Mouse (Mus musculus): ENCODE data around the gene Nanos2. TPM values are rescaled to one million over a fixed set of nuclear protein-coding genes. Genes with fewer than 3 reads are reported as not detected.
A peak's percentile ranks its signal among the peaks of the same experiment; 100 is the strongest.

Nanos2 gene
- polyA plus RNA-seq, 1 experiment from 2014 or later = 0.18 TPM

GRCm38 (mm10) chr7:18958384-18958766 lies 28.8 kb upstream of the Nanos2 start:
- peak overlapping the region; percentile 75 for H3K4me2 ChIP-seq (ENCODE audit: low read length)
- H3K9me3 ChIP-seq (replicated peaks; ENCODE audit: control insufficient read depth, low read length) = no peaks in the 10 kb centered on the region
- ATAC-seq (peak; percentile 6; the same call in 1 of the 2 replicates), DNase-seq (ENCODE audit: low spot score) (peak; percentile 19)
- no peaks in the 10 kb centered on the region for H3K27me3 ChIP-seq (replicated peaks; ENCODE audit: control insufficient read depth, insufficient read depth, low read length)
- H3K27ac ChIP-seq (ENCODE audit: low read depth, low read length) = no peak overlapping the region
- WGBS = 7% methylated on average over 19 of the region's 21 CpGs
- H3K4me1 ChIP-seq (ENCODE audit: control insufficient read depth, insufficient read depth, low read length) = peaks cover 27% of the 10 kb centered on the region
- H3K4me3 ChIP-seq (ENCODE audit: low read depth, low read length) = peak overlapping the region; percentile 36
- peak overlapping the region; percentile 70 for H3K9ac ChIP-seq (ENCODE audit: low read length)
- peaks cover 41% of the 10 kb centered on the region for H3K36me3 ChIP-seq (ENCODE audit: control insufficient read depth, insufficient read depth, low read length)

GRCm38 (mm10) chr7:18959446-18959845 lies 27.8 kb upstream of the Nanos2 start:
- Histone ChIP-seq H3K36me3 (ENCODE audit: control insufficient read depth, insufficient read depth, low read length) (peaks cover 33% of the 10 kb centered on the region), H3K9me3 (replicated peaks; ENCODE audit: control insufficient read depth, low read length) (no peaks in the 10 kb centered on the region), H3K27me3 (replicated peaks; ENCODE audit: control insufficient read depth, insufficient read depth, low read length) (no peaks in the 10 kb centered on the region), H3K27ac (ENCODE audit: low read depth, low read length) (no peak overlapping the region), H3K9ac (ENCODE audit: low read length) (no peak overlapping the region), H3K4me1 (ENCODE audit: control insufficient read depth, insufficient read depth, low read length) (peaks cover 29% of the 10 kb centered on the region), H3K4me3 (ENCODE audit: low read depth, low read length) (no peak overlapping the region), H3K4me2 (ENCODE audit: low read length) (no peak overlapping the region)
- ATAC-seq = no peak
- DNase-seq (ENCODE audit: low spot score) = no peak
- 65% methylated on average over 8 of the region's 8 CpGs for WGBS

GRCm38 (mm10) chr7:18962171-18962792 lies 24.9 kb upstream of the Nanos2 start:
- H3K4me1 ChIP-seq (ENCODE audit: control insufficient read depth, insufficient read depth, low read length) = peaks cover 26% of the 10 kb centered on the region
- DNase-seq (ENCODE audit: low spot score) (peak; percentile 62), ATAC-seq (no peak)
- no peak overlapping the region for H3K27ac ChIP-seq (ENCODE audit: low read depth, low read length)
- peak overlapping the region; percentile 53 for H3K4me2 ChIP-seq (ENCODE audit: low read length)
- 2% methylated on average over 17 of the region's 17 CpGs for WGBS
- peak overlapping the region; percentile 38 for H3K9ac ChIP-seq (ENCODE audit: low read length)
- peak overlapping the region; percentile 26 for H3K4me3 ChIP-seq (ENCODE audit: low read depth, low read length)
- H3K36me3 ChIP-seq (ENCODE audit: control insufficient read depth, insufficient read depth, low read length) = peaks cover 20% of the 10 kb centered on the region; the same call in 1 of the 2 replicates
- no peaks in the 10 kb centered on the region for H3K9me3 ChIP-seq (replicated peaks; ENCODE audit: control insufficient read depth, low read length)
- H3K27me3 ChIP-seq (replicated peaks; ENCODE audit: control insufficient read depth, insufficient read depth, low read length) = no peaks in the 10 kb centered on the region

GRCm38 (mm10) chr7:18962795-18963194 lies 24.4 kb upstream of the Nanos2 start:
- Histone ChIP-seq H3K4me2 (ENCODE audit: low read length) (peak overlapping the region; percentile 53), H3K27ac (ENCODE audit: low read depth, low read length) (no peak overlapping the region), H3K27me3 (replicated peaks; ENCODE audit: control insufficient read depth, insufficient read depth, low read length) (no peaks in the 10 kb centered on the region), H3K9me3 (replicated peaks; ENCODE audit: control insufficient read depth, low read length) (no peaks in the 10 kb centered on the region), H3K4me3 (ENCODE audit: low read depth, low read length) (peak overlapping the region; percentile 26), H3K9ac (ENCODE audit: low read length) (peak overlapping the region; percentile 38), H3K4me1 (ENCODE audit: control insufficient read depth, insufficient read depth, low read length) (peaks cover 21% of the 10 kb centered on the region), H3K36me3 (ENCODE audit: control insufficient read depth, insufficient read depth, low read length) (peaks cover 15% of the 10 kb centered on the region; the same call in 1 of the 2 replicates)
- ATAC-seq (no peak), DNase-seq (ENCODE audit: low spot score) (no peak)
- WGBS = 3% methylated on average over 20 of the region's 20 CpGs

GRCm38 (mm10) chr7:18963294-18963843 lies 23.8 kb upstream of the Nanos2 start:
- H3K9ac ChIP-seq (ENCODE audit: low read length) = peak overlapping the region; percentile 38; the same call in 1 of the 2 replicates
- DNase-seq (ENCODE audit: low spot score) (no peak), ATAC-seq (no peak)
- H3K27ac ChIP-seq (ENCODE audit: low read depth, low read length) = no peak overlapping the region
- H3K27me3 ChIP-seq (replicated peaks; ENCODE audit: control insufficient read depth, insufficient read depth, low read length) = no peaks in the 10 kb centered on the region
- peak overlapping the region; percentile 53; the same call in 1 of the 2 replicates for H3K4me2 ChIP-seq (ENCODE audit: low read length)
- peaks cover 20% of the 10 kb centered on the region for H3K4me1 ChIP-seq (ENCODE audit: control insufficient read depth, insufficient read depth, low read length)
- no peaks in the 10 kb centered on the region for H3K9me3 ChIP-seq (replicated peaks; ENCODE audit: control insufficient read depth, low read length)
- 3% methylated on average over 19 of the region's 19 CpGs for WGBS
- H3K36me3 ChIP-seq (ENCODE audit: control insufficient read depth, insufficient read depth, low read length) = 0 out of 2 replicates have a peak, but pooled peaks cover 9% of the 10 kb centered on the region
- no peak overlapping the region for H3K4me3 ChIP-seq (ENCODE audit: low read depth, low read length)

GRCm38 (mm10) chr7:18965312-18965711 lies 21.9 kb upstream of the Nanos2 start:
- Histone ChIP-seq H3K9ac (ENCODE audit: low read length) (no peak overlapping the region), H3K4me3 (ENCODE audit: low read depth, low read length) (no peak overlapping the region), H3K27ac (ENCODE audit: low read depth, low read length) (no peak overlapping the region), H3K36me3 (ENCODE audit: control insufficient read depth, insufficient read depth, low read length) (no peaks in the 10 kb centered on the region), H3K27me3 (replicated peaks; ENCODE audit: control insufficient read depth, insufficient read depth, low read length) (no peaks in the 10 kb centered on the region), H3K4me2 (ENCODE audit: low read length) (no peak overlapping the region), H3K4me1 (ENCODE audit: control insufficient read depth, insufficient read depth, low read length) (peaks cover 20% of the 10 kb centered on the region), H3K9me3 (replicated peaks; ENCODE audit: control insufficient read depth, low read length) (no peaks in the 10 kb centered on the region)
- ATAC-seq (no peak), DNase-seq (ENCODE audit: low spot score) (no peak)
- 77% methylated on average over 5 of the region's 5 CpGs for WGBS

- no peaks in the 10 kb centered on the region for H3K27me3 ChIP-seq (replicated peaks; ENCODE audit: control insufficient read depth, insufficient read depth, low read length)
- H3K4me2 ChIP-seq (ENCODE audit: low read length) = no peak overlapping the region
- no peaks in the 10 kb centered on the region for H3K9me3 ChIP-seq (replicated peaks; ENCODE audit: control insufficient read depth, low read length)
- H3K4me3 ChIP-seq (ENCODE audit: low read depth, low read length) = no peak overlapping the region
- no peaks in the 10 kb centered on the region for H3K36me3 ChIP-seq (ENCODE audit: control insufficient read depth, insufficient read depth, low read length)
- no peak overlapping the region for H3K9ac ChIP-seq (ENCODE audit: low read length)
- peaks cover 6% of the 10 kb centered on the region for H3K4me1 ChIP-seq (ENCODE audit: control insufficient read depth, insufficient read depth, low read length)
- ATAC-seq (0 out of 2 replicates have a peak, but pooled peaks have one; percentile 18), DNase-seq (ENCODE audit: low spot score) (no peak)
- 10% methylated on average over 8 of the region's 8 CpGs for WGBS
- H3K27ac ChIP-seq (ENCODE audit: low read depth, low read length) = no peak overlapping the region
Observed at GRCm38 (mm10) chr7:18967603-18968002, 19.6 kb upstream of the Nanos2 start.

GRCm38 (mm10) chr7:18970956-18971355 lies 16.2 kb upstream of the Nanos2 start:
- H3K4me2 ChIP-seq (ENCODE audit: low read length) = no peak overlapping the region
- no peak overlapping the region for H3K9ac ChIP-seq (ENCODE audit: low read length)
- H3K4me1 ChIP-seq (ENCODE audit: control insufficient read depth, insufficient read depth, low read length) = no peaks in the 10 kb centered on the region
- no peak overlapping the region for H3K4me3 ChIP-seq (ENCODE audit: low read depth, low read length)
- no peaks in the 10 kb centered on the region for H3K36me3 ChIP-seq (ENCODE audit: control insufficient read depth, insufficient read depth, low read length)
- DNase-seq (ENCODE audit: low spot score) (no peak), ATAC-seq (no peak)
- H3K27me3 ChIP-seq (replicated peaks; ENCODE audit: control insufficient read depth, insufficient read depth, low read length) = no peaks in the 10 kb centered on the region
- no peak overlapping the region for H3K27ac ChIP-seq (ENCODE audit: low read depth, low read length)
- H3K9me3 ChIP-seq (replicated peaks; ENCODE audit: control insufficient read depth, low read length) = no peaks in the 10 kb centered on the region
- 92% methylated on average over 3 of the region's 3 CpGs for WGBS

GRCm38 (mm10) chr7:18978381-18978780 lies 8.8 kb upstream of the Nanos2 start:
- Histone ChIP-seq H3K9ac (ENCODE audit: low read length) (no peak overlapping the region), H3K4me1 (ENCODE audit: control insufficient read depth, insufficient read depth, low read length) (no peaks in the 10 kb centered on the region), H3K4me3 (ENCODE audit: low read depth, low read length) (no peak overlapping the region), H3K9me3 (replicated peaks; ENCODE audit: control insufficient read depth, low read length) (no peaks in the 10 kb centered on the region), H3K27me3 (replicated peaks; ENCODE audit: control insufficient read depth, insufficient read depth, low read length) (no peaks in the 10 kb centered on the region), H3K36me3 (ENCODE audit: control insufficient read depth, insufficient read depth, low read length) (no peaks in the 10 kb centered on the region), H3K4me2 (ENCODE audit: low read length) (no peak overlapping the region), H3K27ac (ENCODE audit: low read depth, low read length) (no peak overlapping the region)
- DNase-seq (ENCODE audit: low spot score) (peak; percentile 67), ATAC-seq (peak; percentile 74; the same call in 1 of the 2 replicates)
- 82% methylated on average over 9 of the region's 9 CpGs for WGBS

All from forebrain, embryonic 14.5 days (tissue).